Mouse (Mus musculus) hindbrain, embryonic 11.5 days (tissue): ENCODE results near the gene Pxn. TPM values are rescaled to one million over a fixed set of nuclear protein-coding genes. Genes with fewer than 3 reads are reported as not detected.

Experiments
- ATAC-seq: fragments of 200-750 bp; cut with Nextera tagmentation; 2 replicates; pipeline ENCODE4 v1.8.0; 2017; ENCODE audit warnings: mild to moderate bottlenecking, moderate TSS enrichment, moderate library complexity; ENCODE audit not compliant: low FRiP score
- DNase-seq: peaks from one replicate; pipeline ENCODE4 v3.0.0-alpha.2; 2015; ENCODE audit warnings: low spot score
- H3K27ac ChIP-seq: fragments of 300-500 bp; sonication (generic); 2 replicates; pipeline ENCODE4 v1.5.1; 2014; ENCODE audit warnings: mild to moderate bottlenecking, low read depth, low read length
- H3K27me3 ChIP-seq: fragments of 300-500 bp; sonication (generic); 2 replicates; pipeline ENCODE4 v1.6.1; 2014; ENCODE audit warnings: mild to moderate bottlenecking, low read length, moderate library complexity, mixed read lengths; ENCODE audit not compliant: control insufficient read depth, insufficient read depth
- H3K36me3 ChIP-seq: fragments of 300-500 bp; sonication (generic); 2 replicates; pipeline ENCODE4 v1.6.1; 2014; ENCODE audit warnings: mild to moderate bottlenecking, low read length, moderate library complexity, mixed read lengths; ENCODE audit not compliant: control insufficient read depth, insufficient read depth
- H3K4me1 ChIP-seq: fragments of 300-500 bp; sonication (generic); replicated peaks from 2 replicates; pipeline ENCODE4 v1.6.1; 2014; ENCODE audit warnings: low read length, mixed read lengths; ENCODE audit not compliant: control insufficient read depth, insufficient read depth
- H3K4me2 ChIP-seq: fragments of 300-500 bp; sonication (generic); replicated peaks from 2 replicates; pipeline ENCODE4 v1.6.1; 2014; ENCODE audit warnings: mild to moderate bottlenecking, low read depth, low read length
- H3K4me3 ChIP-seq: fragments of 300-500 bp; sonication (generic); 2 replicates; pipeline ENCODE4 v1.5.1; 2014; ENCODE audit warnings: low read depth, low read length
- H3K9ac ChIP-seq: fragments of 300-500 bp; sonication (generic); 2 replicates; pipeline ENCODE4 v1.6.1; 2014; ENCODE audit warnings: low read depth, low read length
- H3K9me3 ChIP-seq: fragments of 300-500 bp; sonication (generic); 2 replicates; pipeline ENCODE4 v1.6.1; 2016; ENCODE audit warnings: low read length; ENCODE audit not compliant: control insufficient read depth
- WGBS: fragments of 180-500 bp; shearing (Covaris S2); extraction: QIAGEN DNeasy Blood & Tissue Kit; methylation state at CpG from one replicate; pipeline ENCODE4 v1.1.7; 2014; 5-methylcytosine and 5-hydroxymethylcytosine counted together
- polyA plus RNA-seq: library from polyadenylated mRNA; unstranded; fragments of >200 nt; fragmentation: Nextera tagmentation; extraction: Ambion mirVana; gene quantifications from 2 replicates; pipeline ENCODE4 v1.2.1, GENCODE M21; 2014

The Pxn gene
- polyA plus RNA-seq, 1 experiment from 2014 or later = 10.1 TPM

DNA sequence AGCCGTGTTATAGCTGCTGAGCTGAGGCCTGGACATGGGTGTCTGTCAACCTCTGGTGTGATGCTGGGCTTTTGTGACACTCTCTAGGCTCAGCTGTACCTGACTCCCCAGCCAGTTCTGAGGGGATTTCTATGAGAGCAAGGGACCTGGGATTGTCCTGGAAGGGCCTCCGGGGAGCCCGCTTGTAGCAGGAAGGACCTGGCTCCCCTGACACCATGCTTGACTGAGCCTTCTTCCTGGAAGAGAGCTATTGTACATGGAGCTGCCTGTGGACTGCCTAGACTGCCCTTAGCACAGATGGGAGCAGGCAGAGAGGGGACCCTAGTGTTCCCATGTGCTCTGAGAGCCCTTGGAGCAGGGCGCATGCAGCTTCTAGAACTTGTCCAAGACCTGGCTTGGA lies 18.9 kb downstream of the Pxn start:
- no peak overlapping the region for H3K4me2 ChIP-seq
- WGBS = 89% methylated on average over 4 of the region's 4 CpGs
- no peak overlapping the region for H3K27ac ChIP-seq
- ATAC-seq (no peak), DNase-seq (no peak)
- H3K4me3 ChIP-seq = no peak overlapping the region
- H3K4me1 ChIP-seq = peaks cover 7% of the 10 kb centered on the region
- H3K27me3 ChIP-seq = no peaks in the 10 kb centered on the region
- no peaks in the 10 kb centered on the region for H3K36me3 ChIP-seq
- H3K9me3 ChIP-seq = no peaks in the 10 kb centered on the region
- no peak overlapping the region for H3K9ac ChIP-seq

DNA sequence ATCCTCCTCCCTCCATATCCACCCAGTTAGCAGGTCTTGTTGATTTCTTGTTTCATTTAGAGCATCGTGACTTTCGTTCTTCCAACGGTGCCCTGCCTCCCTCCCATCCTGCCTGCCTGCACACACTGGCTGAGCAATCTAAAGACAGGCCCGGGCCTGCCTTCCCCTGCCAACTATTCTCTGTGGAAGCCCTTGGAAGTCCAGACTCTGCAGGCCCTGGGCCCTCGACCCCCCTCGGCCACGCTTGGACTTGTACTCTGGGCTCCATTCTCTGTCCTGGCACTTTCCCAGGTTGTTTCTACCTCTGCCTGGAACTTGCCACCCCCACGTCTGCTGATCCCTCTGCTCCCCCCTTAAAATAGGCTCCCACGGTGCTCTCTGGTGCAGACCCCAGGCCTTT lies 19.5 kb downstream of the Pxn start:
- Histone ChIP-seq H3K4me1 (peaks cover 7% of the 10 kb centered on the region), H3K36me3 (no peaks in the 10 kb centered on the region), H3K4me2 (no peak overlapping the region), H3K27ac (no peak overlapping the region), H3K9ac (no peak overlapping the region), H3K9me3 (no peaks in the 10 kb centered on the region), H3K27me3 (no peaks in the 10 kb centered on the region), H3K4me3 (no peak overlapping the region)
- ATAC-seq = no peak
- 86% methylated on average over 9 of the region's 9 CpGs for WGBS
- no peak for DNase-seq

DNA sequence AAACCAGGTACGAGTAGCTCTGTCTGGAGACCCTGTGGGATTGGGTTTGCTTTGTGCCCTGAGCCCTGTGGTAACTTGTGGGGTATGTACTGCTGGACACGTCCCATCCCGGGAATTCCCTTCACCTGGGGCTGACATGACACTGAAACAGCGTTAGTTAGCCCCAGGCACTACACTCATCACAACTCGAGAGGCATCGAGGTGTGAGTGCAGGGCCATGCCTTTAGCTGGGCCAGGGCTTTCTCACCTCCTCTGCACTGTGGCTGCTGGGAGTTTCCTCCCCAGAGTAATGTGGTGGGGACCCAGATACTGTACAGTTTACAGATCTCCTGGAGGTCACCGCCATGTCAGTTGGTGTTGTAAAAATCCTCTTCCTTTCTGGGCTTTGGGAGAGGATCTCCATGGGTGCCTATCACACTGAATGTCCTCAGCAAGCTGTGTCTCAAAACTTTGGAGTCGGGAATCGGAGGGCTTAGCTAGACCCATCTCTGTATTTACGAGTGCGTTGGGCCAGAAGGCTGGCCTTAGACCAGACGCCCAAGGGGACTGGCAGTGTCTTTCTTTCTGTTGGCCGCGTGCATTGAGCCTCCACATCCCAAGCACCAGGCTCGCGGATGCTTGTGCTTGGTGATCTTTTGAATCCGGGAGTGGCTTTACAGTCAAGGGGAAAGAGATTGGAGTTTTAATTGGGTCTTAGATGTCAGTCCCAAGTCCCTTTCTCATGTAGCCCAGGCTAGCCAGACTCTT lies 20.2 kb downstream of the Pxn start:
- DNase-seq = no peak
- H3K9me3 ChIP-seq = no peaks in the 10 kb centered on the region
- H3K4me1 ChIP-seq = peaks cover 10% of the 10 kb centered on the region
- H3K36me3 ChIP-seq = no peaks in the 10 kb centered on the region
- no peak overlapping the region for H3K4me2 ChIP-seq
- no peak overlapping the region for H3K4me3 ChIP-seq
- no peaks in the 10 kb centered on the region for H3K27me3 ChIP-seq
- H3K9ac ChIP-seq = no peak overlapping the region
- 91% methylated on average over 17 of the region's 17 CpGs for WGBS
- no peak for ATAC-seq
- H3K27ac ChIP-seq = no peak overlapping the region

DNA sequence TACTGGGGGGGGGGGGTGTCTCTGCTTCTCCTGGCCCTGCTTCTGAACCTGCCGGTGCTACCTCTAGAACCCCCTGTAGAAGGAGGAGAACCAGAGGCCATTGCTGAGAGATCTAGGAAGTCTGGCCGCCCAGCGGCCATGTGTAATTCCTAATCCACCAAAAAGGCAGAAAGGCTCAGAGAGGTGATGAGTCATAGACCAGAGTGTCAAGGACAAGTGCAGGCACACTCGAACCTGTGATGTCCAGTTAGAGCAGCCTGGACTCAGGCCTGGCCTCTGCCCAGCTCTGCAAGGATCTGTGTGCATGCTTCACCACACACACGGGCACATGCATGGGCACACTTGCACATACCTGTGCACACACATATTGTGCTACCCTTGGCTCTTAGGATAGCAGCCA lies 21.7 kb downstream of the Pxn start:
- no peaks in the 10 kb centered on the region for H3K27me3 ChIP-seq
- H3K36me3 ChIP-seq = no peaks in the 10 kb centered on the region
- no peaks in the 10 kb centered on the region for H3K9me3 ChIP-seq
- H3K4me3 ChIP-seq = no peak overlapping the region
- ATAC-seq (no peak), DNase-seq (no peak)
- H3K4me1 ChIP-seq = peaks cover 8% of the 10 kb centered on the region
- H3K4me2 ChIP-seq = no peak overlapping the region
- 91% methylated on average over 5 of the region's 5 CpGs for WGBS
- no peak overlapping the region for H3K9ac ChIP-seq
- no peak overlapping the region for H3K27ac ChIP-seq

DNA sequence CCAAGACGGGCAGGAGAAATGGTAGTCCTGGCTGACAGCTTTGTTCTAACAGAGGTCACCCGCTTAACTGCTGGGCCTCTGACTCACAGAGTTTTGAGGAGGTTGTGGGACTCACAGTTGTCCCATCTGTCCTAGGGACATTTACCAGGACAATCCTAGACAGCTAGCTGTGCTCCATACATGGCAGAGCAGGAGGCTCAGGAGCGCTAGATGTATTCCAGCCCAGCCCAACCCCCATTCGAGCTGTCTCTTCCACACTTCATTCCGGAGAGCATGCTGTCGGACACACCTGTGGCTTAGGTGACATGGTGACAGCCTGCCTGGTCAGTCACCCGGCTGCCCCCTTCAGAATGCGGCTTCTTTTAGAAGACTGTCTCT lies 22.9 kb downstream of the Pxn start:
- Histone ChIP-seq H3K27ac (no peak overlapping the region; the same call in 1 of the 2 replicates), H3K4me2 (no peak overlapping the region), H3K9me3 (no peaks in the 10 kb centered on the region), H3K36me3 (no peaks in the 10 kb centered on the region), H3K4me1 (peaks cover 3% of the 10 kb centered on the region; the same call in 1 of the 2 replicates), H3K9ac (no peak overlapping the region), H3K27me3 (no peaks in the 10 kb centered on the region), H3K4me3 (no peak overlapping the region)
- 77% methylated on average over 8 of the region's 8 CpGs for WGBS
- ATAC-seq (no peak), DNase-seq (no peak)

DNA sequence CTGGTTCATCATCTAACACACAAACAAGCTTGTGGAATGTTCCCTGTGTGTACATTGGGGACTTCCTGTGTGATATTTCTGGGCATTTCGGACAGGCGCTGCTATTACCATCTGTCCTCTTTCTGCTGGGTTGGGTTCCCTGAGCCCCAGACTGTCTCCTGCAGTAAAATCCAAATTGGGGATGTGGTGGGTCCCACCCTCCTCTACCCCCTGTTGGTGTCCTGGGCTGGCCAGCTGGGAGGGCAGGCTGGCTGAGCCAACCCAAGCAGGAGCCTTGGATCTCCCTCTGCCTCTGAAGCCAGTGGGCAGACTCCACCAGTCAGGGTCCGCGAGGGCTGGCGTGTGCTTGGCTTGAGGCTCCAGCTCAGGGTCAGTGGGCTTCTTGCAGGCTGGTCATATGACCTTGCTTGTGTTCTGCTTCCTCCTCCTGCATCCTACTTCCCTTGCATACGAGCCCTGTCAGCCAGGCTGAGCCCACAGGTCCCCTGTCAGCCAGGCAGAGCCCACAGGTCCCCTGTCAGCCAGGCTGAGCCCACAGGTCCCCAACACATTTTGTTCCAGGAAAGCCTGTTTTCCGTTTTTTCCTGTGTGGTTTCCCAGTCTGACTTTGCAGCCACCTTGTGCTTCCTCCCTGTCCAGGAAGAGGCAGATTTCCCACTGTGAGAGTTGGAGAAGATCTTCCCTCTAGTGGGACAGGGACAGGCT lies 23.4 kb downstream of the Pxn start:
- H3K9me3 ChIP-seq = no peaks in the 10 kb centered on the region
- no peak overlapping the region for H3K4me3 ChIP-seq
- ATAC-seq (no peak), DNase-seq (no peak)
- peak overlapping the region; percentile 20; the same call in 1 of the 2 replicates for H3K27ac ChIP-seq
- H3K27me3 ChIP-seq = no peaks in the 10 kb centered on the region
- no peak overlapping the region for H3K9ac ChIP-seq
- 61% methylated on average over 7 of the region's 7 CpGs for WGBS
- no peak overlapping the region for H3K4me2 ChIP-seq
- peaks cover 3% of the 10 kb centered on the region; the same call in 1 of the 2 replicates for H3K4me1 ChIP-seq
- H3K36me3 ChIP-seq = no peaks in the 10 kb centered on the region

DNA sequence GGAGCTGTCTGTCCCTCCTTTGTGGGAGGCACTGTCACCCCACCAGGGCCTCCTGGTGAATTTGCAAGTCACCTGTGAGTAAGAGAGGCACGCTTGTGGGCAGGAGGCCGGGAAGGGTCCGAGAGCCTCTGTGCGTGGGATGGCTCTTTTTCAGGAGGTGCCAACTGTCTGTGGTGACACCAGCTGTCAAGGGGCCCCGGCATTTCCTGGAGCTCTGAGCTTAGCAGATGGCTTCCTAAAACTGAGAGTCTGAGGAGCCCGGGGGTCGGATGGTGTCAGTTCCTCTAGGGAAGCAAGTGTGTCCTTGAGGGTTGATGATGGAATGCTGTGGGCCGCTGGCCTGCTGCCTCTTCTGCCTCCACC lies 24.0 kb downstream of the Pxn start:
- H3K27ac ChIP-seq = no peak overlapping the region
- H3K36me3 ChIP-seq = no peaks in the 10 kb centered on the region
- DNase-seq (no peak), ATAC-seq (no peak)
- H3K4me2 ChIP-seq = no peak overlapping the region
- no peaks in the 10 kb centered on the region for H3K27me3 ChIP-seq
- H3K9me3 ChIP-seq = no peaks in the 10 kb centered on the region
- H3K4me1 ChIP-seq = peaks cover 3% of the 10 kb centered on the region; the same call in 1 of the 2 replicates
- no peak overlapping the region for H3K4me3 ChIP-seq
- 65% methylated on average over 8 of the region's 8 CpGs for WGBS
- H3K9ac ChIP-seq = no peak overlapping the region

DNA sequence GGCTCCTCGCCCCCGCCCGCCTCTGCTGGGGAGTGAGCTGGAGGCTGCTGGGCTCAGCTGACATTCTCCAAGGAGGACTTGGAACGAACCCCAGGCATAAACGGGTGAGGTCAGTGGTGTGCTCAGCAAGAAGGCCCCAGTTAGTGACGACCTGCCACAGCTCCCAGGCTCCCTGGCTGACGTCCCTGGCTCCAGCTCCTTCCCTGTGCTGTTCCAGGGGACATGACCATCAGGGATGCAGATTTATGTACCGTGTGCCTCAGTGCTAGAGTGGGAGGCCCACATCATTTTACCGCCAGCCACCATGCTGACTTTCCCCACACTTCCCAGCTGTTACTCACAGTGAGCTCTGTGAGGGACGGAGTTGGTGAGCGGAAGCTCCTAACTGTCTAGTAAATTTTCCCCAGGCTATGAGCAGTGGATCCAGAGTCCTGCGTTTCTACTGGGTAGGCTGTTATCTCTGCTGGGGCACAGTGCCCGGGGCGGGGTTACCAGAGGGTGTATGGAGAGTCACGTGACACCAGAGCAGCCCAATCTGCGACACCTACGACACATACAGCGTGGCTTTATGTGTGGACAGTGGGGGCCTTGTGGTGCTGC lies 25.3 kb downstream of the Pxn start:
- Histone ChIP-seq H3K4me2 (no peak overlapping the region), H3K27me3 (no peaks in the 10 kb centered on the region), H3K36me3 (no peaks in the 10 kb centered on the region), H3K9me3 (no peaks in the 10 kb centered on the region), H3K27ac (no peak overlapping the region; the same call in 1 of the 2 replicates), H3K4me3 (no peak overlapping the region), H3K4me1 (peaks cover 3% of the 10 kb centered on the region; the same call in 1 of the 2 replicates), H3K9ac (no peak overlapping the region)
- 57% methylated on average over 18 of the region's 18 CpGs for WGBS
- ATAC-seq (no peak), DNase-seq (no peak)
